Mouse (Mus musculus) c-Kit-negative CD71-positive TER-119-positive erythroid progenitor cells, embryonic 14.5 days (primary cell): ENCODE data around the gene Tmem44.
"Not testable (repeated sequence)": the region's sequence is repeated elsewhere in the genome, so short reads cannot be mapped to it uniquely, and the experiment has no call there.

Source experiments
- DNase-seq: peaks from one replicate; pipeline ENCODE4 v3.0.0-alpha.2; 2013; ENCODE audit warnings: low read depth, low spot score

Tmem44 gene

GRCm38 (mm10) chr16:30499126-30499857 lies 51.4 kb downstream of the Tmem44 start:
- DNase-seq = no peak

- no peak for DNase-seq
Measured at GRCm38 (mm10) chr16:30497307-30497706, 53.3 kb downstream of the Tmem44 start.

- no peak for DNase-seq
Measured at GRCm38 (mm10) chr16:30494883-30495282, 55.8 kb downstream of the Tmem44 start.

DNA sequence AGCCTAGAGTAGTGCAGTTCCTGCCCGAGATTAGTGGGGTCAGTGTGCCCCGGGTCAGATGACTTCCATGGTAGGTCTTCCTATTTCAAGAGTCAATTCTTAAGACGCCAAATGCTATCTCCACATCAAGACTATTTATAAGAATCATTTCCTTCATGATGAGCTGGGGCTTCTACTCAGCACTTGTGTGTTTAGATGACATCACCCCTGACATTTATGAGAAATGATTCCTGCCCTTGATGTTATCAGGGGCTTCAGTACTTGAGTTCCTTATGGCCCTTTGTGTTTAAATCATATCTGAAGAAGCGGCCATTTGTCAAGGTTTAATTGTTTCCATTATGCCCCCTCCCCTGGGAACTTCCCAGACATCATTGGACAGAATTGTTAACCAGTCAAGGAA lies 58.9 kb downstream of the Tmem44 start:
- DNase-seq = no peak

- no peak for DNase-seq
Measured at GRCm38 (mm10) chr16:30490791-30491190, 59.9 kb downstream of the Tmem44 start.

- no peak for DNase-seq
Measured at GRCm38 (mm10) chr16:30490316-30490715, 60.3 kb downstream of the Tmem44 start.

DNA sequence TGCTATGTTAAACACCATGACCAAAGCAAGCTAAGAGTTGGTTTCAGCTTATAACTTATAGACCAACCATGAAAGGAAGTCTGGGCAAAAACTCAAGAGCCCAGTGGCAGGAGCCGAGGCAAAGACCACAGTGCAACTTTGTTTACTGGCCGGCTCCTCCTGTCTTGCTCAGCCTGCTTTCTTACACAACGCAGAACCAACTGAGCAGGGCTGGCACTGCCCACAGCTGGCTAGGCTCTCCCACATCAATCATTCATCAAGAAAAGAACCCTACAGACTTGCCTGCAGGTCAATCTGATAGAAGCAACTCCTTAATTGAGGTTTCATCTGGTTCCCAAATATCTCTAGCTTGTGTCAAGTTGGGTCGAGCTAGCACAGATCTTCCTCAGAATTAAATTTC lies 61.0 kb downstream of the Tmem44 start:
- no peak for DNase-seq

- DNase-seq = no peak
Measured at GRCm38 (mm10) chr16:30486498-30486897, 64.1 kb downstream of the Tmem44 start.

DNA sequence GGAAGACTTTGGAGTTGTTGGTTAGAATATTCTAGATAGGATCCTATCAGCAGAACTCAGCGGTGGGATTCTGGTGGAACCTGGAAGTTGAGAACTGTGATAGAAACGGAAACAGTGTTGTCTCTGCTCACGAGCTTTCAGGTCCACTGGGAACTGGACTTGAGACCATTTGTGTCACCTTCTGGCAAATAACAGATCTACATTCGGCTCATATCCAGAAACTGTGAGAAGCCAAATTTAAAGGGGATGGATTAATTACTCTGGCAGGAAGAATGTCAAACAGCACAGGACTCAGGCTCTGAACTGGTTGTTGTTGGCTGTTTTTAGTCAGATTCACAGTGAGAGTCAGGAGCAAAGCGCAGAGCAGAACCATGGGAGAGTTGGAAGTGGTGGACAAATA lies 72.9 kb downstream of the Tmem44 start:
- no peak for DNase-seq

DNA sequence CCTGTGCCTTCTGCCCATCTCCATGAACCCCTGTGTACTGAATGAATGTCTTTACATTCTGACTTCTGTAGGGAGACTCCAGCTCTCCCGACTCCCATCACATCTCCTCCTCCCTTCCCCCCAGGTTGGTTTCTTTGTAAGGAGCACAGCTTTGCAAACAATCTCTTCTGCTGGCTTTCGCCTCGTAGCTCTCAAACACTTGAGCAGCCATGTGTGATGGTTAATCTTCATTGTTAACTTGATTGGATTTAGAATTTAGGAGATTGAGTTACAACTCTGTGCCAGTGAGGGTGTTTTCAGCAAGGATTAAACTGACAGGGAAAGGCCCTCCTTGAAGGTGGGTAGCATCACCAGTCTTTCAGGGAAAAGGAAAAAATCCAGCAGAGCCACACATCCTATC lies 73.6 kb downstream of the Tmem44 start:
- DNase-seq = no peak

DNA sequence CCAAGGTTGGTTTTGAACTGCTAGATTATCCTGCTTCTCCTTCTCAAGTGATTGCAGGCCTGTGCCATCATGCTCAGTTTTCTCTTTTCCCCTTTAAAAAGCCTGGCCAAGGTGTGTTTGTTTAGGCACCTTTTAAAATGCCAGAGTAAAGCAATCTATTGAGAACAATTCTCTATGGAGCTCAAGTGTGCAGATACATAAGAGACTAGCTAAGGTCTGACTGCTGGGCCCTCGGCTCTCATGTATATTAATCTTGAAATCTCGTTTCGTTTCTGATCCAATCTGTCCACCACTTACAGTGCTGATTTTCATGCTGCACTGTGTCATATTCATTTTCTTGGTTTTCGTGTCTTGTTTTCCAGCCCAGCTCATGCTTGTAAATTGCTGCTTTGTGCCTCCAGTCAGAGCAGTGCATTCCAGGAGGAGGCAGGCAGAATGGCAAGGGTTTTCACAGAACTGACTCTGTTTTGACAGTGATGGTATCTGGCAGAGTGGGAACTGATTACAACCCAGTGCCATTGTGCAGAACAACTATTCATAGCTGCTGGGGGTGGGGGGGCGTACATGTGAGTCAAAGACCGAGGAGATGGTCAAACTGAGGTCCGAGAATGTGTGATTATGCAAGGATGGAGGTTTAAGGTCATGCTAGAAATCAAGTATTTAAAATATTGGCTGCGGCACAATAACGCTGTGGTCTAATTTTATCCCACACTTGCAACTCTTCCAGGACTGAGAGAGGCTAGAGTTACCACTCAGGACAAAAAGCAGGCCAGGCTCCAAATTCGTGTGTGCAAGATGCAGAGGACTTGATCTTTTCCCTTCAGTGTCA lies 74.8 kb downstream of the Tmem44 start:
- DNase-seq = no peak

DNA sequence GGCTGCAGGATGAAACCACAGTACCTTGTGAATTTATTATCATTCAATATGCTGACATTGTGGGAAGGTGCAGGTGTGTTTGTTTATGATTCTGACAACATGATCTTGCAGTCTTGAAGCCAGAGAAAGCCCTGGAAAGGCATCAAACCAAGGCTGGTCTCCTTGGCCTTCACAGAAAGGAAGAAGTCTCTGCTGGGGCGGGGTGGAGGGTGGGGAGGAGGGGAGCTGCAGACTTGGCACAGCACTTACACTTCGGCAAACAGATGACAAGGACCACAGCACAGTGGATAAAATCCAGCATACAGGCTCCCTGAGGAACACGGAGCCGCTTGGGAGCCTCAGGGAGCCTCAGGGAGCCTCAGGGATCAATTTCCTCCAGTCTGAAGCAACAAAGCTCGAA lies 78.2 kb downstream of the Tmem44 start:
- no peak for DNase-seq

- DNase-seq = no peak
Measured at GRCm38 (mm10) chr16:30471912-30472311, 78.7 kb downstream of the Tmem44 start.

DNA sequence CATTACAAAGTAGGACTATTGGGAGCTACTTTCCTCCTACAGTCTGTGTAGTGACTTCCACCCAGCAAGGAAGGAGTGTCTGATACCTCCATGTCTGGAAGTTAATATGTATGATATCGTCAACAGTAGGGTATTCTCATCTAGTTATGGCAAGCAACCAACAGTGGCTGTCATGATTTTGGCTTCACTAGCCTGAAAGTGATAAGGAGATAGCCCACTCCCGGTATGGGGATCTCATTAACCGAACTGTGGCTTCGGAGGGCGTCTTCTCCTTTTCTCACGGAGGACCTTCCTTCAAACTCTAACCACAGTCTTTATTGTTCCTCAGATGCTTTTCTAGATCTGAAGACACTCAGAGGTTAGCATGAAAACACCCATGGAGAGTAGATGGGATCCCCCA lies 81.7 kb downstream of the Tmem44 start:
- DNase-seq = no peak

- no peak for DNase-seq
Measured at GRCm38 (mm10) chr16:30465680-30466298, 84.9 kb downstream of the Tmem44 start.

- not testable (repeated sequence) for DNase-seq
Measured at GRCm38 (mm10) chr16:30464742-30465141, 85.9 kb downstream of the Tmem44 start.
